Mouse (Mus musculus): ENCODE data around the gene Parvb.

- TF ChIP-seq TAL1 (IDR thresholded peaks at IDR 0.05; ENCODE audit: low read length) (no peak), POLR2AphosphoS5 (IDR thresholded peaks at IDR 0.05; ENCODE audit: borderline replicate concordance, low read depth, low read length) (no peak), MAX (IDR thresholded peaks at IDR 0.05; ENCODE audit: low read length) (no peak), TCF12 (IDR thresholded peaks at IDR 0.05; ENCODE audit: low read depth, low read length) (no peak), POLR2AphosphoS2 (IDR thresholded peaks at IDR 0.05; ENCODE audit: low read length) (no peak), JUND (IDR thresholded peaks at IDR 0.05; ENCODE audit: low read depth, low read length) (no peak), CHD2 (IDR thresholded peaks at IDR 0.05; ENCODE audit: low read length) (no peak), ZC3H11A (IDR thresholded peaks at IDR 0.05; ENCODE audit: low read depth, low read length) (no peak), EP300 (IDR thresholded peaks at IDR 0.05; ENCODE audit: low read depth in 1 of 2, low read length in 2 of 2) (no peak), MXI1 (IDR thresholded peaks at IDR 0.05; ENCODE audit: low read depth, low read length) (no peak), GATA1 (IDR thresholded peaks at IDR 0.05; ENCODE audit: low read depth, low read length) (no peak), MEF2A (IDR thresholded peaks at IDR 0.05; ENCODE audit: extremely low read depth, insufficient replicate concordance, low read depth, low read length, poor library complexity, severe bottlenecking) (no peak), CTCF (IDR thresholded peaks at IDR 0.05 in 2 of 3, conservative IDR thresholded peaks at IDR 0.05 in 1 of 3; ENCODE audit: control insufficient read depth in 1 of 3, insufficient read depth in 1 of 3, low read depth in 2 of 3, low read length in 3 of 3, poor library complexity in 1 of 3, severe bottlenecking in 1 of 3) (no peak)
Observed at GRCm38 (mm10) chr15:84256254-84256850, 24.5 kb downstream of the Parvb start.

Measured in MEL (cell line).